Mouse (Mus musculus) limb, embryonic 11.5 days (tissue): ENCODE data around the gene 1110002E22Rik. TPM values are rescaled to one million over a fixed set of nuclear protein-coding genes. Genes with fewer than 3 reads are reported as not detected.

Source experiments
- ATAC-seq: fragments of 200-750 bp; cut with Nextera tagmentation; 2 replicates; pipeline ENCODE4 v1.8.0; 2017; ENCODE audit warnings: low read depth; ENCODE audit not compliant: insufficient number of reproducible peaks, low FRiP score, low TSS enrichment
- DNase-seq: peaks from one replicate; pipeline ENCODE4 v3.0.0-alpha.2; 2015; ENCODE audit warnings: low spot score
- H3K27ac ChIP-seq: fragments of 300-500 bp; sonication (generic); replicated peaks from 2 replicates; pipeline ENCODE4 v1.5.1; 2014; ENCODE audit warnings: low read depth, mild to moderate bottlenecking, low read length
- H3K27me3 ChIP-seq: fragments of 300-500 bp; sonication (generic); 2 replicates; pipeline ENCODE4 v1.6.1; 2014; ENCODE audit warnings: mild to moderate bottlenecking, low read length, mixed read lengths; ENCODE audit not compliant: control insufficient read depth, insufficient read depth
- H3K36me3 ChIP-seq: fragments of 300-500 bp; sonication (generic); 2 replicates; pipeline ENCODE4 v1.6.1; 2014; ENCODE audit warnings: mild to moderate bottlenecking, low read length, moderate library complexity, mixed read lengths; ENCODE audit not compliant: control insufficient read depth, insufficient read depth
- H3K4me1 ChIP-seq: fragments of 300-500 bp; sonication (generic); 2 replicates; pipeline ENCODE4 v1.6.1; 2014; ENCODE audit warnings: low read length, mixed read lengths; ENCODE audit not compliant: control insufficient read depth, insufficient read depth
- H3K4me2 ChIP-seq: fragments of 300-500 bp; sonication (generic); 2 replicates; pipeline ENCODE4 v1.6.1; 2014; ENCODE audit warnings: low read depth, mild to moderate bottlenecking, moderate library complexity; ENCODE audit not compliant: severe bottlenecking
- H3K4me3 ChIP-seq: fragments of 300-500 bp; sonication (generic); 2 replicates; pipeline ENCODE4 v1.5.1; 2014; ENCODE audit warnings: low read depth, low read length
- H3K9ac ChIP-seq: fragments of 300-500 bp; sonication (generic); 2 replicates; pipeline ENCODE4 v1.6.1; 2014; ENCODE audit warnings: mild to moderate bottlenecking, low read length
- H3K9me3 ChIP-seq: fragments of 300-500 bp; sonication (generic); 2 replicates; pipeline ENCODE4 v1.6.1; 2016; ENCODE audit warnings: low read length; ENCODE audit not compliant: control insufficient read depth
- WGBS: fragments of 180-500 bp; shearing (Covaris S2); extraction: QIAGEN DNeasy Blood & Tissue Kit; methylation state at CpG from one replicate; pipeline ENCODE4 v1.1.7; 2014; 5-methylcytosine and 5-hydroxymethylcytosine counted together
- polyA plus RNA-seq: library from polyadenylated mRNA; unstranded; fragments of >200 nt; fragmentation: Nextera tagmentation; extraction: Ambion mirVana; gene quantifications from 2 replicates; pipeline ENCODE4 v1.2.1, GENCODE M21; 2014

Gene 1110002E22Rik
- polyA plus RNA-seq, 1 experiment from 2014 or later: 0.16 TPM

- no peaks in the 10 kb centered on the region; the same call in 1 of the 2 replicates for H3K4me1 ChIP-seq
- 94% methylated on average over 12 of the region's 12 CpGs for WGBS
Observed at GRCm38 (mm10) chr3:138068103-138068502, 3.3 kb downstream of the 1110002E22Rik start.

GRCm38 (mm10) chr3:138069756-138070511, 5.1 kb downstream of the 1110002E22Rik start:
- no peak overlapping the region for H3K4me3 ChIP-seq
- H3K4me2 ChIP-seq: no peak overlapping the region
- no peak overlapping the region for H3K27ac ChIP-seq
- no peaks in the 10 kb centered on the region for H3K36me3 ChIP-seq
- no peaks in the 10 kb centered on the region; the same call in 1 of the 2 replicates for H3K4me1 ChIP-seq
- H3K9ac ChIP-seq: no peak overlapping the region
- ATAC-seq (no peak), DNase-seq (no peak)
- WGBS: 72% methylated on average over 18 of the region's 18 CpGs
- H3K9me3 ChIP-seq: no peaks in the 10 kb centered on the region
- no peaks in the 10 kb centered on the region for H3K27me3 ChIP-seq

More at GRCm38 (mm10) chr3:138068103-138068502, 3.3 kb downstream of the 1110002E22Rik start:
- Histone ChIP-seq H3K4me3 (no peak overlapping the region), H3K4me2 (no peak overlapping the region), H3K9me3 (no peaks in the 10 kb centered on the region), H3K9ac (no peak overlapping the region), H3K36me3 (no peaks in the 10 kb centered on the region), H3K27me3 (no peaks in the 10 kb centered on the region), H3K27ac (no peak overlapping the region)
- ATAC-seq (no peak), DNase-seq (no peak)

- no peaks in the 10 kb centered on the region; the same call in 1 of the 2 replicates for H3K4me1 ChIP-seq
- H3K4me2 ChIP-seq: no peak overlapping the region
- ATAC-seq: no peak
- no peaks in the 10 kb centered on the region for H3K27me3 ChIP-seq
- H3K9me3 ChIP-seq: no peaks in the 10 kb centered on the region
- no peak overlapping the region for H3K4me3 ChIP-seq
- no peak overlapping the region for H3K27ac ChIP-seq
- no peak overlapping the region for H3K9ac ChIP-seq
- DNase-seq: peak; percentile 34
- 4% methylated on average over 1 of the region's 1 CpGs for whole genome bisulfite sequencing
- no peaks in the 10 kb centered on the region for H3K36me3 ChIP-seq
Observed at GRCm38 (mm10) chr3:138071004-138071403, 6.2 kb downstream of the 1110002E22Rik start.

GRCm38 (mm10) chr3:138071476-138072073, 6.7 kb downstream of the 1110002E22Rik start:
- WGBS: 82% methylated on average over 10 of the region's 10 CpGs
- Histone ChIP-seq H3K27ac (no peak overlapping the region), H3K9ac (no peak overlapping the region), H3K4me2 (no peak overlapping the region), H3K36me3 (no peaks in the 10 kb centered on the region), H3K27me3 (no peaks in the 10 kb centered on the region), H3K4me3 (no peak overlapping the region), H3K4me1 (no peaks in the 10 kb centered on the region; the same call in 1 of the 2 replicates), H3K9me3 (no peaks in the 10 kb centered on the region)
- DNase-seq (no peak), ATAC-seq (no peak)

GRCm38 (mm10) chr3:138074214-138074613, 9.4 kb downstream of the 1110002E22Rik start:
- no peak for DNase-seq
- H3K4me1 ChIP-seq: no peaks in the 10 kb centered on the region; the same call in 1 of the 2 replicates
- no peak overlapping the region for H3K4me2 ChIP-seq
- no peaks in the 10 kb centered on the region for H3K9me3 ChIP-seq
- H3K4me3 ChIP-seq: no peak overlapping the region
- no peaks in the 10 kb centered on the region for H3K27me3 ChIP-seq
- H3K27ac ChIP-seq: no peak overlapping the region
- WGBS: 83% methylated on average over 1 of the region's 1 CpGs
- ATAC-seq: peak; percentile 36; the same call in 1 of the 2 replicates
- no peak overlapping the region for H3K9ac ChIP-seq
- no peaks in the 10 kb centered on the region for H3K36me3 ChIP-seq

- H3K36me3 ChIP-seq: no peaks in the 10 kb centered on the region
- no peak overlapping the region for H3K27ac ChIP-seq
- no peak for ATAC-seq
- no peaks in the 10 kb centered on the region for H3K9me3 ChIP-seq
- H3K4me3 ChIP-seq: no peak overlapping the region
- H3K4me1 ChIP-seq: no peaks in the 10 kb centered on the region; the same call in 1 of the 2 replicates
- H3K27me3 ChIP-seq: no peaks in the 10 kb centered on the region
- H3K9ac ChIP-seq: no peak overlapping the region
- no peak overlapping the region for H3K4me2 ChIP-seq
- DNase-seq: no peak
- WGBS: 82% methylated on average over 8 of the region's 8 CpGs
Observed at GRCm38 (mm10) chr3:138075209-138075608, 10.4 kb downstream of the 1110002E22Rik start.

GRCm38 (mm10) chr3:138077476-138078340, 12.9 kb downstream of the 1110002E22Rik start:
- DNase-seq: no peak
- Histone ChIP-seq H3K4me3 (no peak overlapping the region), H3K9me3 (no peaks in the 10 kb centered on the region), H3K4me1 (no peaks in the 10 kb centered on the region), H3K27ac (0 out of 2 replicates have a peak overlapping the region, but pooled peaks have one; percentile 21), H3K27me3 (no peaks in the 10 kb centered on the region), H3K4me2 (no peak overlapping the region), H3K9ac (no peak overlapping the region), H3K36me3 (no peaks in the 10 kb centered on the region)
- no peak for ATAC-seq
- 76% methylated on average over 11 of the region's 11 CpGs for WGBS

GRCm38 (mm10) chr3:138078701-138079100, 13.8 kb downstream of the 1110002E22Rik start:
- no peak overlapping the region for H3K9ac ChIP-seq
- no peak overlapping the region for H3K4me2 ChIP-seq
- H3K9me3 ChIP-seq: no peaks in the 10 kb centered on the region
- no peak for DNase-seq
- ATAC-seq: no peak
- 96% methylated on average over 1 of the region's 1 CpGs for WGBS
- no peaks in the 10 kb centered on the region for H3K4me1 ChIP-seq
- H3K27me3 ChIP-seq: no peaks in the 10 kb centered on the region
- no peaks in the 10 kb centered on the region for H3K36me3 ChIP-seq
- H3K27ac ChIP-seq: no peak overlapping the region
- no peak overlapping the region for H3K4me3 ChIP-seq
